Mouse (Mus musculus) spleen, postnatal 14 days (tissue): ENCODE measurements around the gene Gys1.
"Not testable (repeated sequence)": the region's sequence is repeated elsewhere in the genome, so short reads cannot be mapped to it uniquely, and the experiment has no call there.

ENCODE experiments used
- DNase-seq, 2 experiments: peaks; one replicate each; pipeline ENCODE4 v3.0.0; 2021 to 2022; ENCODE audit warnings: low spot score in 2 of 2

The Gys1 gene

DNA sequence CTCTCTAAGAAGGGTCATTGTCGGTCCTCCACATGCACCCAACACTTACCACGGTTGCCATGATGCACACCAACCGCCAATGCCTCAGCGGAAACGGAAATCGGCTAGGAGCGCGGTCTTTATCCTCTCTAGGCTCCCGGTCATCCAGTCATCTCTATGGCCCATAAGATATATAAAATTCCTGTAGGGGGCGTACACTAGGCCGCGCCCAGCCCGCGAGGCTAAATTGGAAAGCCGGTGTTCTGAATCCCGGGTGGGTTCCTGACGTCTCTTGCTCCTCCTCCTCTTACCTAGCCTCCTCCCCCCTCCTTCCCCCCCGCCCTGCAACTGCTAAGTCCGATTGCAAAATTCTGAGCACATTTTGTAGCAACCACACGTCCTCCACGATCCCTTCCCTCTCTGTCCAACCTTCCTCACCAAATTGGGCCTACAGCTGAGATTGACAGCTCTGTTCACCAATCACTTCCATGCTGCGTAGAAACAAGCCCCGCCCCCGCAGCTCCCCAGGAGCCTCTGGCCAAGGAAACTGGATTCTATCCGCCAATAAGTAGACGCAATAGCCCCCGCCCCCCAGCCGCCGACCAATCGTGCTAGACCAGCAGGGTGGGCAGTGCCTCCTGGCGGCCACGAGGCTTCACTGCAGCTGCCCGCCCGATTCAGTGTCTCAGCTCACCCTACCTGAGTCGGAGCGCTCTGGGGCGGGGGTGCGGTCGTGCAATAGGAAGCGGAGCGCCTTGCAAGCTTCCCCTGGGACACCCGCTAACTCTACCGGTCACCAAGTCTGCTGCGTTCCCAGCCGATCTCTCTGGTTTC is at the start of gene Gys1:
TSS of gene Gys1 (plus strand) at position 642 of the 813 bp plus-strand sequence.
- peak; percentile 100 for DNase-seq

- DNase-seq: no peak
Measured at GRCm38 (mm10) chr7:45386077-45386476, 48.6 kb upstream of the Gys1 start.

DNA sequence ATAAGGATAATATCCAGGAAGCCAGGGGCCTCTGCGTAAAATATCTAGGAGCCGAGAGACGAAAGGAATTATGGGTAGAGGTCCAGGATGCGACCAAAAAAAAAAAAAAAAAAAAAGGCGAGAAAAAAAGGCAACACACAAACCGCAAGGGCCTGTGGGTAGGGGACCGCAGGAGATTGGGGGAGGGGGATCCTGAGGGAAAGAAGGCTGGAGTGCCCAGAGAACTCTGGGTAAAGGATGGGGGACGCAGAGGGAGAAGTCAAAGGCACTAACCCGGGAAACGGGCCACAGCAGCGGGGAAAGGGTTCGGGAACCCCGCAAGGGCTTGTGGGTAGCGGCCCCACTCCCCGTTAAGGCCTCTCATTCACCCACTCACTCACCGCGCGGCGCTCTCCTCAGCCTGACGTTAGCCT is 39.5 kb upstream of the Gys1 start:
- DNase-seq: no peak

DNA sequence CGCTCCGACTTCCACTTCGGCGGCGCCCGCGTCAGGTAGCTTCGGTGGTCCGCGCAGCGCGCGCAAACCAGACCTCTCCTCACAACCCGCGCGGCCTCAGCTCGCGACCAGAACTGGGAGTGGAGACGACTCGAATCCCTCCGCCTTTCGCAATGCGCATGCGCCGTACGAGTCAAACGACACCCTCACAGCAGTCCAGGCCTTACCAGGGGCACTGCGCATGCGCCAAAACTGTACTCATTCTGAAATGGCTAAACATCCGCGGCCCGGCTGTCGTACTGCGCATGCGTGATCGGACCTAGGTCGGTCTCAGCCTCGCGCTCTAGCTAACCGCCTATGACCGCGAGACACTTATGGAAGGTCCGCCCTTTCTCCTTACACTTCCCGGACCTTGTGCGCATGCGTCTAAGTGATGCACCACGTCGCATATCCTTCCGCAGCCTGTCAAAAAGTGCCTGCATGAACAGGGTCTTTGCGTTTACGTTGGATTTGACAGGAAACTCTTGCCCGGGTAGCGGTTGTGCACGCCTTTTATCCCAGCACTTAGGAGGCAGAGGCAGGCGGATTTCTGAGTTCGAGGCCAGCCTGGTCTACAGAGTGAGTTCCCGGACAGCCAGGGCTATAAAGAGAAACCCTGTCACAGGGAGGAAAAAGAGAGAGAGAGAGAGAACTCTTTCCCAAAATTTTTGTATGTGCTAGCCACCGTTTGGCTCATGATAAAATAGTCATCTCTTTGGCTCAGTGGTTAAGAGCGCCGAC is 38.9 kb upstream of the Gys1 start, which contains the start of gene Snrnp70:
TSS of gene Snrnp70 (minus strand) at position 165 of the 759 bp plus-strand sequence.
- DNase-seq: peak; percentile 100

GRCm38 (mm10) chr7:45396337-45396775 is 38.3 kb upstream of the Gys1 start:
- not testable (repeated sequence) for DNase-seq

DNA sequence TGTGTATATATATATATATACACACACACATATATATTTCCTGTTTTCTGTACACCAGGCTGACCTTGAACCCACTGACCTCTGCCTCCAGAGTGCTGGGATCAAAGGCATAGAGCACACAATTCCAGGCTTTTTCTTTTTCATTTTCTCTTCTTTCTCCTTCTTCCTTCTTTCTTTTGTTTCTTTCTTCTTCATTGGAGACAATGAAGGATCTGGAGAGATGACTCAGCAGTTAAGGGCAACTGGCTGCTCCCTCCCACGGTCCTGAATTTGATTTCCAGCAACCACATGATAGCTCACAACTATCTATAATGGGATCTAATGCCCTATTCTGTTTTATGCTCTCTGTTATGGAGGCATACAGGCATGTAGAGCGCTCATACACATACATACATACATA is 37.9 kb upstream of the Gys1 start:
- no peak for DNase-seq

DNA sequence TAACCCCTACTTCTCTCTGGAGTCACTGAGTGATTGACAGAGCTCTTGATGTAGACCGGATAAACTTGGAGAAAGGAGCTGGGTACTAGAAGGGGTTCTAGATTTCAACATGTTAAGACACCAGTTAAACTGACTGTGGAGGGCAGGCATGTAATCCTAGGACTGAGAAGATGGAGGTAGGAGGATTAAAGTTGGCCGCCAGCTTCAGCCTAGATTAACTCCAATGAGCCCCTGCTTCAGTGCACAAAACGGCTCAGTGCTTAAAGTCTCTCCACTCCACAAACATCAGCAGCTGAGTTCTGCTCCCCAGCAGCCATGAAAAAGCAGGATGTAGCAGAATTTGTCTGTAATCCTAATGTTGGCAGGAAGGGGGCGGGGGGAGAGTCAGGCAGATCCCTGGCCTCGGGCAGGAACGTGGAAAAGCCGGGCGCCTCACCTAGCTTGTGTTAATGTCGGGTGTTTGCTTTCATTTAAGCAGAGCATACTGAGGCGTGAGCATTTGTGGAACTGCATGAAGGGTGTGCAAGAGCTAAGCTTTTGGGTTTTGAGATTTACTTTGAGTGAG is 33.0 kb upstream of the Gys1 start:
- no peak for DNase-seq

DNA sequence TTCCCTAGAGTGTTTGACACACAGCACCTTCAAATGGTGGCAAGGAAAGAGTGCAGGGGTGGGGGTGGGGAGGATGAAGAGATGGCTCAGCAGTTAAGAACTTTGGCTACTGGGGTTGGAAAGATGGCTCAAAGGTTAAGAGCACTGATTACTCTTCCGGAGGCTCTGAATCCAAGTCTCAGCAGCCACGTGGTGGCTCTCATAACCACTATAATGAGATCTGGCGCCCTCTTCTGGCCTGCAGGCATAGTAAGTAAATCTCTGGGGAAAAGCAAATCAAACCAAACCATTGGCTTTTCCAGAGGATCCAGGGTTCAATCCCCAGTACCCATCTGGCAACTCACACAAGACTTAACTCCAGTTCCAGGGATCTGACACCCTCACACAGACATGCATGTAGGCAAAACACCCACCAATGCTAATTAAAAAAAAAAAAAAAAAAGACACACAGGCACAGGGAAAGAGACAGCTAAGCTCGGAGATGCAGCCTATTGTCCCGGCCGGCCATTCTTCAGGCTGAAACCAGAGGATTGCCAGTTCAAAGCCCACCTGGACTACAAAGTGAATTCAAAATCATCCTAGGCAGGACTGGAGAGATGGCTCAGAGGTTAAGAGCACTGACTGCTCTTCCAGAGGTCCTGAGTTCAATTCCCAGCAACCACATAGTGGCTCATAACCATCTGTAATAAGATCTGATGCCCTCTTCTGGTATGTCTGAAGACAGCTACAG is 30.9 kb upstream of the Gys1 start:
- DNase-seq: peak in 1 of 2 experiments; percentile 59

DNA sequence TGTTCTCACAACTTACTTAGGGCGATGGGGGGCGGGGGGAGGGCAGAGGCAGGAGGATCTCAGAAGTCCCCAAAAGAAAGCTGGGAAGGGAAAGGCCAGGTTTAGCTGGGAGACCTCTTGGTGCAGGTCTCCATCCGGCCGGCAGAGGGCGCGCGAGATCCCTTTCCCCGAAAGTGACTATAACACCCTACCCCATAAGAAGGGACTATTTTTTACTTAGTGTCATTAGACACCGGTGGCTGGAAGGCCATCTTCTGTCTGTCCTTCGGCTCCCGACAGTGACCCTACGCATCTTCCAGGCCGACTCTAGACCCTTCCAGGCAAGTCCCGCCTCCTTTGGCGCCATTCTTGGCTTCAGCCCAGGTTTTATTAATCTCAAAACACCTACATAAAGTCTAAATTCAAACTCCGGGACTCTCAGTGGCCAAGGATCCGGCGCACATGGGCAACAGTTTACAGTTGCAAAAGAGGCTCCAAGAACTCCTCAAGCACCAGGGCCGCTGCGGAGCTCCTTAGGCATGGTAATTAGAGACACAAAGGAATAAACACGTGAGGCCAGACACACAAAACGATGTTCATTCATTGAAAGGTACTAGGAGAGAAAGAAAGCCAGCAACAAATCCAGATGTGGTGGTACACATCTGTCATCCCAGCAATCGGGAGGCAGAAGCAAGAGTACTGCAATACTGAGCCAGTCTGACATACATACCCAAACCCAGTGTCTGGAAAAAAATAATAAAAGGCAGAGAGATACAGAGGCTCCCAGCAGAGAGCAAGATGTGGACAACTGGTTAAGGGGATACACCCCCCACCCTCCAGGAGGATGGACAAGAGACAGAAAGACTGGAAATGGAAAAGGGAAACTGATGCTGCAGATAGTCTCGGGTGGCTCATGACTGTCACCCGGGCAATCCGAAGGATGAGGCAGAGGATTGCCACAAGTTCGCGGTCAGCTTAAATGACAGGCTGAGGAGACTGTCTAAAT is 29.3 kb upstream of the Gys1 start, which contains the start of gene Kcna7:
TSS of gene Kcna7 (plus strand) at position 563 of the 985 bp plus-strand sequence.
- peak; percentile 61 to 76 for DNase-seq

GRCm38 (mm10) chr7:45406157-45407156 is 28.2 kb upstream of the Gys1 start:
- DNase-seq: no peak

DNA sequence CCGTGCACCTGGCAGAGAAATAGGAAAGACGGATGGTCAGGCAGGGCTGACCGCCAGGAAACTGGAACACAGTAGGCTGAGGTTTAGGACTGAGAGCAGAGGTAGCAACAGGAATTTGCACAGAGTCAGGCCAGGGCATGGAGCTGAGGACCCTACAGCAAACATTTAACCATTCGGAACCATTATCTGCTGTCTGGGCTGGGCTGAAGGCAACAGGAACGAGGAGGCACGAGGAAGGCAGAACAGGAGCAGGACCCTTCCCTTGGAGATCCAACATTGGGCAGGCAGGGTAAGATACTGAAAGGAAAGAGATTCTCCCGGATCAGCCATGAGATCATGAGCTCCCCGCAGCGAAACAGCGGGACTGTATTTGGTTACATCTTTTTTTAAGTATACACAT is 26.8 kb upstream of the Gys1 start:
- no peak for DNase-seq

- DNase-seq: no peak
Measured at GRCm38 (mm10) chr7:45408351-45408750, 26.3 kb upstream of the Gys1 start.

DNA sequence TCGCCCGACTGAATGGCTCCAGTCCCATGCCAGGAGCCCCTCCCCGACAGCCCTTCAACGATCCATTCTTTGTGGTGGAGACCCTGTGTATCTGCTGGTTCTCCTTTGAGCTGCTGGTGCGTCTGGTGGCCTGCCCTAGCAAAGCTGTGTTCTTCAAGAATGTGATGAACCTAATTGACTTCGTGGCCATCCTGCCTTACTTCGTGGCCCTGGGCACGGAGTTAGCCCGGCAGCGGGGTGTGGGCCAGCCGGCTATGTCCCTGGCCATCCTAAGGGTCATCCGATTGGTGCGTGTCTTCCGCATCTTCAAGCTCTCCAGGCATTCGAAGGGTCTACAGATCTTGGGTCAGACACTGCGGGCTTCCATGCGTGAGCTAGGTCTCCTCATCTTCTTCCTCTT is 25.7 kb upstream of the Gys1 start:
- no peak for DNase-seq

GRCm38 (mm10) chr7:45409497-45410163 is 25.0 kb upstream of the Gys1 start:
- DNase-seq: no peak

GRCm38 (mm10) chr7:45412421-45412820 is 22.2 kb upstream of the Gys1 start:
- no peak for DNase-seq

GRCm38 (mm10) chr7:45413113-45413863 is 21.4 kb upstream of the Gys1 start, which contains the start of gene Ntf5:
Ntf5 (plus strand) TSS chr7:45413695.
- no peak for DNase-seq

DNA sequence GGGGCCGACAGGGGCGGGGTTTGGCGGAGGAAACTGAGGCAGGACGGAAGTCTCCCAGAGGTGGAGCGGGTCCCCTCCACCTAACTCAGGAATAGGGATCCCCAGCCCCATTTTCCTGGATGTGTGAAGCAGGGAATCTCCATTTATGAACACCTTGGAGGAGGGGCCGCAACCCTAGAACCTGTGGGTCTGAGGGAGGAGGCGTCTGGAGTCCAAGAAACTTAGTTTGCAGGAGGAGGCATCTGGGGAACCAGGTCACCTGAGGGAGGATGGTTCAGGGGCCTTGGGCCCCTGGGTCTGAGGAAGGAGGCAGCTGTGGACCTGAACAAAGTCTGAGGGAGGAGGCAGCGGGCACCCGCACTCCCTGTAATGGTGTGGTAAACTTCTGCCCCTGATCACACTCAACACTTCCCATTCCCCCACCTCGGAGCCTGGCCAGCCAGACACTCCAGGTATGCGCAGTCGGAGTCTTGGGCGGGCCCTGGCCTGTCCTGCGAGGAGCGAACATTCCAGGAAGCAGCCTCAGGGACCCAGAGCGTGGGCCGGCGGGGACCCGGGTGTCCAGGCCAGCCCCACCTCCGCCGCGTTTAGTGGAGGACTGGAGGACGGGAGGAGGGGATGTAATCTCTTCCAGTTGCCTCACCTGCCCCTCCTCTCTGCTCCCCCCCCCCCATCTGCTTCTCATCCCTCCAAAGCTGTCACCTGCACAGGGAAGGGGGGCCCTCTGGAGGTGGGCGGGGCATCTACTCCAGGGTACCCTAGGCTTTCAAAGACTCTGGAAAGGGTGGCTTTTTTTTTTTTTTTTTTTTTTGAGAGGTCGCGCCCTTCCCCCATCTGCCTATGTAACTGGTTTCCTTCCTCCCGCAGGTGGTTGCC is 20.5 kb upstream of the Gys1 start:
- DNase-seq: no peak
